Mouse (Mus musculus) layer of hippocampus, adult 2 months (tissue): ENCODE data around the gene Dnm3. TPM values are rescaled to one million over a fixed set of nuclear protein-coding genes. Genes with fewer than 3 reads are reported as not detected.

ENCODE experiments used
- DNase-seq, 2 experiments: peaks; one replicate each; pipeline ENCODE4 v3.0.0; 2022; ENCODE audit warnings: low spot score in 2 of 2
- H3K27ac ChIP-seq: fragments of 200-600 bp; 2 replicates; pipeline ENCODE4 v1.8.1; 2022
- H3K4me3 ChIP-seq: fragments of 200-600 bp; 2 replicates; pipeline ENCODE4 v1.8.1; 2022; ENCODE audit warnings: mild to moderate bottlenecking
- CTCF ChIP-seq: fragments of 200-600 bp; conservative IDR thresholded peaks from 2 replicates; pipeline ENCODE4 v1.8.1; 2022; ENCODE audit warnings: antibody characterized with exemption, mild to moderate bottlenecking, moderate library complexity
- total RNA-seq, 2 experiments: library from RNA; stranded (reverse); gene quantifications; 2 replicates each; pipeline ENCODE4 v1.2.3; 2021

The Dnm3 gene
- total RNA-seq, 2 experiments from 2014 or later, result 78.5 to 79.1 TPM

DNA sequence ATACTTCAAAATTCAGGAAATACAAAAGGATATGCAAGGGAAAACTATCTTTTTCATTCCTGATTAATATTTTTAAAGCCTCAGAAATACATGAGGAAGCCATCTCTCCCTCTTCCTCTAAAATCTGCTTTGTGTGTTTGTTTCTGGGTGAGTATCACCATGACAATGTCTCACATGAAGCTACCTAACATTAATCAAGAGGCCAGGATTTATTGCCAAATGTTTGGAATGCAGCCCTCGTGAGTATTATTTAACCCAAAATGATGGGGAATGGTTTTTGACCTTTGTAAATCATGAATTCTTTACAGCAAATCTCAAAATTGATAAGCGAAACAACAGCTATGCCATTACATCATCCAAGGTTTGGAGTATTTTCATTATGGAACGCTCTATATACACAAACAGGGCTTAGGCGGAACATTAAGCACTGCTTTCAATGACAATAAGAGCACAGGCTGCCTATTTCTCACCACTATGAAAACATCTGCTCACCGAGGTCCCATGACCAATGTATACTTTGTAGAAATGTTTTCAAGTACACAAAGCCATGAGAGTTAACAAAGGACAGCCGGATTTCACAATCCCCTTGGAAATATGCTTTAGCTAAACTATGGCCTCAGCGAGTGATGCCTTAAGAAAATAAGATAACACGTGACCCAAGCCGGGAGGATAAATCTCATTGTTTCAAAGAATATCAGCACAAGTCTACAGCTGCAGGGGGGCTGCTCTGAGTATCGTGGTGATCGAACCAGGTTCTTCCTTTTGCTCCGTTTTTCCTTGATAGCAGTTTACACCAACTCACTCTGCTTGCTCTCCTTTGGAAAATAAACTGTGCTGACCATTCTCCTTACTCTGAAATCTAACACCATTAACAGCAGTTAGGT is 275.1 kb downstream of the Dnm3 start:
- H3K4me3 ChIP-seq, result no peak overlapping the region
- peak overlapping the region; percentile 46; the same call in 1 of the 2 replicates for H3K27ac ChIP-seq
- DNase-seq, result no peak
- no peak for TF ChIP-seq CTCF

GRCm38 (mm10) chr1:162200446-162200845 is 277.4 kb downstream of the Dnm3 start:
- H3K4me3 ChIP-seq, result no peak overlapping the region
- H3K27ac ChIP-seq, result no peak overlapping the region
- no peak for TF ChIP-seq CTCF
- DNase-seq, result no peak

DNA sequence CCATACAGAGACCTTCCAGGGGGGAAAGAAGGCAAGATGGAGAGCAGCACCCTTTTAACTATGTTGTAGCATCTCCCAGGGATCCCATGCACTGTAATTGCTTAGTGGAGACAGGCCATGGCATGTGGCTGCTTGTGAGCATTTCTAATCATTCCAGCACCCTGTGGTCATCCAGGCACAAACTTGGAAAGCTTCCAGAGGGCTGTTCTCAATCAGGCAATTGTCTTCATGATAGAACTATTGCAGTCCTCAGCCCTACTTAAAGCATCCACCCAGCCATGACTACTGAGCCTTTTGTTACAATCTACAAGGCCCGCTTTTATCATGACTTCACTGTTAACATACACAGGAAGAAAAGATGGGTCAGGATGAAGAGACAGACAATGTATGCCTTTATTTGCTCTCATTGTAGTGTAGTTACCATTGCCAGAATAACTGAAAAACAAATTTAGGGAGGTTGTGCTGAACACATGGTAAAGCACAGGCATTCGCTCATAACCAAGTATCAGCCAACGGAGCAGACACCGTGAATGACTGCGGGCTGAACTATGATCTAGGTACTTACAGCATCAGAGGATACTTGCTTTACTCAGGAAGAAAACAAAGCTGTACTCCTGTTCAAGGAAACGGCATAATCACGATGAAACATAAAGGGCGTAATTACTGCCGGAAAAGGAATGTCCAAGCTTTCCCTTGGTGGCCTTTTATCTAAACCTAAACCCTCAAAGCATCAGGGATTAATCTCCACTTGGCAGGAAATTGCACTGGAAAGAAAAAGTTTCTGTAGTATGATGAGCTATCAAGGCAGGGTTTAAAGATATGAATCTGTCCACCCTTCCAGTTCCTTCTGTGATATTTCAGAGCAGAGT is 280.8 kb downstream of the Dnm3 start:
- TF ChIP-seq CTCF, result no peak
- Histone ChIP-seq H3K4me3 (no peak overlapping the region), H3K27ac (no peak overlapping the region)
- DNase-seq, result no peak

DNA sequence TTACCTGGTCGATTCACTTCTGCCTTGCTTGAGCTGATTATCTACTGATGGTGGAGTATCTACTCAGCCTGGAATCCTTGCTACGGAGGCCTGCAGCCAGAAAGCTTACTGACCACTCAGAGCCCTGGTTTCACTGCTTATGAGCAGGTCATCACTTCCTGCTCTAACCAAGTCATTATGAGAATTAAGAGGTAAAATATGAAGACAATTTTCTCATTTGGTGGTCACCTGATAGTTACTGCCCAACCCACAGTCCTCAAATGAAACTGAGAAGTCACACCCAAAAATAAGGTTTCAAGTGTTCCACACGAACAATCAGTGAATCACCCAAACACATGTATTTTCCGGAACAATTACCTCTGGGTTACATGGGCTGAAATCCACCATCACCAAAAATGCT is 289.1 kb downstream of the Dnm3 start:
- H3K27ac ChIP-seq, result no peak overlapping the region
- H3K4me3 ChIP-seq, result no peak overlapping the region
- TF ChIP-seq CTCF, result no peak
- DNase-seq, result no peak

DNA sequence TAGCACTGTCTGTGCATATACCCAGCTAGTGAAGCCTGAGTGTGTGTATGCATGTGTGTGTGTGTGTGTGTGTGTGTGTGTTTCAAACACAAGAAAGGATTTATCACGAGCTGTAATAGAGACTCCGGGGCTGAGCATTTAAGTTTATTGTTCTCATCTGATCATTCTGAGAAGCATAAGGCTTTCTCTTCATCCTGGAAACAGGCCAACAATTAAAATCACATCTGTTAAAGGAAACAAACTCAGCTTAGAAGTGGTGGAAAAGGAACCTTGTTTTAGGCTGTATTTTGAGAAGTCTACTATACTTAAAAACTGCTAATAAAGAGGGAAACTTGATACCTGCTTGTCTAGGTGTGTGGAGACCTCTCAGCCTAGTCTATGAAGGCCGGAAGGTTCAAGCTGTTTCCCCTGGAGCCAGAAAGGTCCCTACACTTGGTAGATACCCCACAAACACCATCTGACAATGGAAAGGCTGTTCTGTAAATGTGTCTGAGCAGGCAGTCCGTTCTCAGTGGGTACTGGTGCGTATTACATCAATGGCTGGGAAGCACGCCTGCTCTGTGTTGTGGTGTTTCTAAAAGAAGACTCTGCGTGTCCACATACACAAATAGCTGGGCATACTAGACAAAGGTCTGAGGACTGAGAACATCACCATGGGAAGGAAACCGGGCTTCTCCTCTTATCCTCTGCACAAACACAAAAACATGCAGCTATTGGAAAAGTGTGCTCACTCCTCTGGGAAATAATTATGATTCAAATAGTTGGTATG is 290.3 kb downstream of the Dnm3 start:
- DNase-seq, result peak in 1 of 2 experiments; percentile 51
- no peak for TF ChIP-seq CTCF
- H3K4me3 ChIP-seq, result no peak overlapping the region
- H3K27ac ChIP-seq, result peak overlapping the region; percentile 66

GRCm38 (mm10) chr1:162186470-162187351 is 291.1 kb downstream of the Dnm3 start:
- TF ChIP-seq CTCF, result peak; percentile 30
- H3K4me3 ChIP-seq, result no peak overlapping the region
- H3K27ac ChIP-seq, result peak overlapping the region; percentile 49
- no peak for DNase-seq

GRCm38 (mm10) chr1:162184003-162184748 is 293.7 kb downstream of the Dnm3 start:
- Histone ChIP-seq H3K27ac (peak overlapping the region; percentile 43), H3K4me3 (no peak overlapping the region)
- no peak for DNase-seq
- no peak for TF ChIP-seq CTCF

GRCm38 (mm10) chr1:162183438-162183837 is 294.4 kb downstream of the Dnm3 start:
- no peak for DNase-seq
- no peak for TF ChIP-seq CTCF
- Histone ChIP-seq H3K4me3 (no peak overlapping the region), H3K27ac (peak overlapping the region; percentile 43)

DNA sequence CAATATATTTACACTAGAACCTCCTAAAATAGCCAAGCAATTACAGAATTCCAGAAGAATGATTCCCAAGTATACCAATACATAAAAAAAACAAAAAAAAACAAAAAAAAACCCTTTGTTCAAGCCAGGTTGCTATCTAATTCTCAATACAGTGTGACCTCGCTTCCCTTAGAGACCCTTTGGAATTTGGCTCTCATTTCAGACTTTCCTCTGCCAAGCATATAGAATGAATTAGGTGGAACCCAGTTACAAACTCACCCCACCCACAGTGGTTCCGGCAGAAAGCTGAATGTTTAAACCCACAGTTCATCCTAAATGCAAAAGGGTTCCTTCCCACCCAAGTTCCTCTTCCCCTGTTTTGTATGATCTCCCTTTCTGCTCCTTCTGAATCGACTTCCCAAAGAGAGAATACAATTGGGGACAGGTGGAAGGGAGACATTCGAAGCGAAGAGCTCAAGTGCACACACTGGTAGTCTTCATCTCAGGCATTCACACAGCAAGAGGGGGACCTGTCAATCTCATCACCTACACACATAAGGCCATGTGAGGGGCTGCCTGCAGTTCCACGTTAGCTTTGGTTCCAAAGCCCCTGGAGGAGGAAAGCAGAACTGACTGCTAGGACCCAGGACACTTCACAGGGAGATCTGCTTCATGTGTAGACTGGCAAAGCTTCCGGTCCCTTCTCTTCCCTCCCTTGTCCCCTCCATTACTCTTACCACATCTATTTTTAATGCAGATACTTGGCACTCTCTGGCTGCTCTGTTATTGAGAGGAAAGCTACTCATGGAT is 296.5 kb downstream of the Dnm3 start:
- no peak for DNase-seq
- peak; percentile 44 for TF ChIP-seq CTCF
- no peak overlapping the region for H3K4me3 ChIP-seq
- no peak overlapping the region for H3K27ac ChIP-seq

DNA sequence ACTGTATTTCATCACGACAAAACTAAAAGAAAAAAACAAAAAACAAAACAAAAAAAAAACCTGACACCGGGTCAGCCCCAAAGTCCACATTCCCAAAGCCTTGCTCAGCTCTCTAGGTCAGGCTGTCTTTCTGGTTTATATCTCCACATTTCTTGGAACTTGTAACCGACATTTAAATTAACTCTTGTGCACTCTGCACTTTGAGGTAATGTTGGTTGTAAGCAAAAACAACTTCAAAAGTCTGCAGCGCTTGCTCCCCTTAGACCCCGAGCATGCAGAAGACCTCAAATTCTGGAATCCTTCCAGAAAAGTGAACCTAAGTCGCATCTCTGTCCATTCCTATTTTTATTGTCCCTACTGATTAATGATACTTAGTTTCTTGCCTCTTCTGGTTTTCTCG is 297.4 kb downstream of the Dnm3 start:
- no peak for DNase-seq
- TF ChIP-seq CTCF, result no peak
- Histone ChIP-seq H3K27ac (no peak overlapping the region), H3K4me3 (no peak overlapping the region)
